ENCODE assay signal across 19 mouse cellular contexts in genomic region chrX:142388141-142388540, GRCm38 (mm10). TPM values are rescaled to one million over a fixed set of nuclear protein-coding genes. Genes with fewer than 3 reads are reported as not detected.
A peak's percentile ranks its signal among the peaks of the same experiment; 100 is the strongest.
DNase-seq lines count a peak whose midpoint lies in the region; ATAC-seq and TF ChIP-seq lines count a peak whose summit lies in the region.
"Had no signal": no experiment of that assay in that cellular context is flagged by ENCODE, and none has a peak within 500 bp of the region (broad histone marks: within the 10 kb centered on the region; RNA-seq: fewer than 3 reads in every experiment).

No protein-coding gene starts in this region.

- TF ChIP-seq CTCF in lung, adult 2 months (IDR thresholded peaks at IDR 0.05; ENCODE audit: insufficient read depth, low read length), result no peak

- peak; percentile 86 for DNase-seq in heart, adult 11 months
- DNase-seq in heart, adult 18-20 months, result no peak
- DNase-seq in lung, adult 2 months, result peak; percentile 4
- DNase-seq in lung, postnatal 4 days, result no peak
- DNase-seq in adrenal gland, postnatal 10 days, result peak; percentile 45
- no peak for DNase-seq in urinary bladder, postnatal 25 days (ENCODE audit: low spot score)
- DNase-seq: cerebellum, postnatal 14 days; embryo, embryonic 11 days; gastrocnemius, postnatal 14 days; heart, postnatal 10 days; kidney, adult 9 months; kidney, postnatal 36 days; layer of hippocampus, adult 9-11 months; right cerebral cortex, postnatal 4 days; thymus, postnatal 4 days had no signal

- H3K9me3 ChIP-seq in liver, embryonic 15.5 days (replicated peaks), result no peaks in the 10 kb centered on the region
- H3K9me3 ChIP-seq: forebrain, embryonic 13.5 days; heart, embryonic 10.5 days had no signal

- H3K27ac ChIP-seq in liver, embryonic 15.5 days (replicated peaks), result no peak overlapping the region
- H3K27ac ChIP-seq: forebrain, embryonic 13.5 days; heart, embryonic 10.5 days had no signal

- H3K36me3 ChIP-seq in liver, embryonic 15.5 days (replicated peaks), result no peaks in the 10 kb centered on the region
- H3K36me3 ChIP-seq: heart, embryonic 10.5 days had no signal

- no peaks in the 10 kb centered on the region for H3K27me3 ChIP-seq in liver, embryonic 15.5 days
- H3K27me3 ChIP-seq: forebrain, embryonic 13.5 days had no signal

- WGBS in lung, adult 2 months, result 78% methylated on average over 6 of the region's 6 CpGs
- WGBS in liver, embryonic 15.5 days (ENCODE audit: insufficient replicate concordance), result 71% methylated on average over 6 of the region's 6 CpGs

- TF ChIP-seq POLR2A in lung, adult 2 months (IDR thresholded peaks at IDR 0.05; ENCODE audit: borderline replicate concordance, extremely low read depth, low read depth, low read length), result no peak

- H3K4me3 ChIP-seq in lung, adult 2 months (replicated peaks; ENCODE audit: extremely low read depth, low read depth, low read length), result peak overlapping the region; percentile 38
- no peak overlapping the region for H3K4me3 ChIP-seq in liver, embryonic 15.5 days (replicated peaks)
- H3K4me3 ChIP-seq: heart, embryonic 10.5 days had no signal

- ATAC-seq in liver, embryonic 15.5 days (ENCODE audit: insufficient read depth), result no peak
- ATAC-seq: forebrain, embryonic 13.5 days; inflammation-experienced regulatory T-cells, adult 6 months had no signal

- H3K4me1 ChIP-seq in lung, adult 2 months (ENCODE audit: control insufficient read depth, insufficient read depth, low read length), result no peaks in the 10 kb centered on the region; the same call in 1 of the 2 replicates
- peaks cover 45% of the 10 kb centered on the region for H3K4me1 ChIP-seq in liver, embryonic 15.5 days (replicated peaks)
- H3K4me1 ChIP-seq: heart, embryonic 10.5 days had no signal

- peak overlapping the region; percentile 27 for H3K4me2 ChIP-seq in liver, embryonic 15.5 days

- H3K9ac ChIP-seq in liver, embryonic 15.5 days, result no peak overlapping the region
- H3K9ac ChIP-seq: forebrain, embryonic 13.5 days had no signal

RNA-seq across cellular contexts. Expression of gene Acsl4, which starts 2.2 kb away (rescaled TPM):
- total RNA-seq in heart, adult 18-20 months (2021), result 1 to 10 TPM; 8.8 to 9.5 TPM
- polyA plus RNA-seq in lung, adult 2 months (2012; rRNA removed), result 11.6 and 17.8 TPM in 2 replicates
- 100 to 1,000 TPM in 1 of 2 experiments, 10 to 100 TPM in 1; 92.0 to 125 TPM for total RNA-seq in adrenal gland, postnatal 10 days (2021)
- polyA plus RNA-seq in liver, embryonic 15.5 days (2015; fragmentation: Nextera tagmentation; extraction: Ambion mirVana), result 12.7 and 13.4 TPM in 2 replicates

Comparison
In these comparisons a context has a peak if more than half of its experiments do, and no peak if none do; other contexts are left out.
1. DNase-seq: peak in heart, adult 11 months (single experiment), lung, adult 2 months (single experiment) and adrenal gland, postnatal 10 days (single experiment); none in heart, adult 18-20 months (0 of 2), lung, postnatal 4 days (0 of 2) and urinary bladder, postnatal 25 days (single experiment).
2. RNA of gene Acsl4, which starts 2.2 kb away (total RNA-seq): 92.0 to 125 TPM in adrenal gland, postnatal 10 days; 8.8 to 9.5 TPM in heart, adult 18-20 months; every median in the first group is over 4 times any median in the second.